Mouse (Mus musculus): ENCODE data around the gene Cltrn.

Gene Cltrn

GRCm38 (mm10) chrX:164135304-164135818 lies 46.7 kb downstream of the Cltrn start:
- in situ Hi-C loops (cut with MboI, MseI), result no loop called here

DNA sequence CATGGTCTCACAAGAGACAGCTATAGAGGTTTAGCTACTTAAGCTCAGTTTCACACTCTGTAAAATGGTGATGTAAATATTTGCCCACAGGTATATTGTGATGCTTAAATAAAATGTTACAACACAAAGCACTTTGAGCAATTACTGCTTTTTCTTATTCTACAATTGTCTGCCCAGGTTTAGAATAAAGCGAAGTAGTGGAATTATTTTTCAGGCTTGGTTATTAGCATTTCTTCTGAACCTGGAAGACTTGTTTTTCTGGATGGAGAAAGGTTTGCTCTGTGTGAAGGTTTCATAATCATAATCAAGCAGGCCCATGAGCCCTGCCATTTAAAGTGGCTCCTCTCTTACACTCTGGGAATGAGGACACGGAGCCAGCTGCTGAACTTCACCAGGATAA lies 50.4 kb downstream of the Cltrn start, which contains the start of gene Ace2:
Gene Ace2, plus strand, starts transcription at position 301 of the 400 bp plus-strand sequence.
- in situ Hi-C loops (cut with MboI, MseI), result no loop called here

DNA sequence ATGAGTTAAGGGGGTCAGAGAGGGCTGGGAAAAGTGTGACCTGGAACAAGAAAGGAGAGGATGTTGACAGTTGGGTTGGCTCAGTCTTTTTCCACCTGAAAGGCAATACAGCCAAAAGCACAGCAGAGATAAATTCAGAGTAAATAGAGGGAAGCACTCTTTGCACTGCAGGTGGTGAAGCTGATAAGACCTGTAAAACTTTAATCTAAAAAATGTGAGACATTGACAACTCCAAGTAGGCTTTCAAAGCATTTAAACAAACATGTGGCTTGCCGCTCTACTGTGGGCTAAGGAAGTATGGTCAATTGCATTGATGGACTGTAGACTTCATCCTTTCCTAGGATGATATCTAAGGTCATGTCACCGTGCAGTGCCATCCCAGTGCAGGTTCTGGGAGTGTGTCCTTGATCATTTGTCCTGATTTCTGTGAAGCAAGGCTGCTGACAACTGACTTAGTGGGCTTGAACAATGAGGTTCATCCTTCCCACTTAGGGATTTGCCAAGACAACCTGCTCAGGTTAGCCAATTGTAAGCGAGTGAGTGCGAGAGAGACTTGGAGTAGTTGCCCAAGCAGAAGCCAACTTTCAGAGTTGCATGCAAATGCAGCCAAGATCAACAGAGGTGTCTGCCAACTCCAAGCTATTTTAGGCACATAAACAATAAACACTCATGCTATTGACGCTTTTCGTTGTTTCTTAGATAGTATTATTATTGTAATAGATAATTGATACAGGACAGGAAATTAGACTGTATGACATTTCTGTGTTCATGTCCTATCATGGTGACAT lies 57.0 kb downstream of the Cltrn start:
- in situ Hi-C loops (cut with MboI, MseI), result no loop called here

DNA sequence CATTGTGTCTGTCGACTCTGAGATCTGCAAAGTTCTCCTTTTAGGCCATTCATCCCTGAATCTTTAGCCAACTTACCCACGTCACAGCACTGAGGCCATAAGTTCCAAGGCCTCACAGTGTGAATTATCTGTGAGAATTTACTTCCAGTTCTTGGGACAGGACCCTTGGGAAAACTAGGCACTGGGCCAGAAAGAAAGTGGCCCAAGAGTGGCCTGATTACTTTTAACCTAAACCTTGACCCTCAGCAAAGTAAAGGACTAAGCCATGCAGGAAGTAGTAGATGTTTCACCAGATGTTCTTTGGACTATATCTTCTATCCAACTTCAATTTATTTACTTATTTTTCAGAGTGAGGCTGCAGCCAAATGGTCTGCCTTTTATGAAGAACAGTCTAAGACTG lies 64.1 kb downstream of the Cltrn start:
- in situ Hi-C loops (cut with MboI, MseI), result no loop called here

DNA sequence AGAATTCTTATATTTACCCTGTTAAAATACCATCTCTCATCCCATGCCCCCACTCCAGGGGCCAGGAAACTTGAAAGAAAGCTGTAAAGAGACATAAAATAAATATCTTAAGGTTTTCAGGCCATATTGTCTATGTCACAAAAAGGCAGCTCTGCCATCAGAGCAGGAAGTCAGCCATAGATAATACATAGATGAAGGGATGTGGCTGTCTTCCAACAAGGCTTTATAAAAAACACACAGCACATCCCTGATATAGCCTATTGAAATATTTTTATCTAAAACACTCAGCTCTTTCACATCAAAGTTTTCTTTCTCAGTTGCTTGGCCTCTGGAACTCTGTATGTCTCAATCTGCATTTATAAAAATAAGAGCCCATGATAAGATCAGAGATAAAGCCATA lies 65.0 kb downstream of the Cltrn start:
- in situ Hi-C loops (cut with MboI, MseI), result no loop called here

GRCm38 (mm10) chrX:164154594-164154993 lies 66.0 kb downstream of the Cltrn start:
- in situ Hi-C loops (cut with MboI, MseI), result no loop called here

- in situ Hi-C loops (cut with MboI, MseI), result no loop called here
Measured at GRCm38 (mm10) chrX:164164681-164165080, 76.1 kb downstream of the Cltrn start.

All from T-helper 1 cell (primary cell).